Mouse (Mus musculus): ENCODE results near the gene Cenpu. TPM values are rescaled to one million over a fixed set of nuclear protein-coding genes. Genes with fewer than 3 reads are reported as not detected.

Gene Cenpu
- total RNA-seq, 2 experiments from 2014 or later: 1.4 to 2.1 TPM

GRCm38 (mm10) chr8:46598114-46598513 is 46.3 kb downstream of the Cenpu start:
- DNase-seq (ENCODE audit: low spot score in 2 of 2): no peak

GRCm38 (mm10) chr8:46598753-46599152 is 46.9 kb downstream of the Cenpu start:
- DNase-seq (ENCODE audit: low spot score in 2 of 2): no peak

GRCm38 (mm10) chr8:46599314-46599904 is 47.6 kb downstream of the Cenpu start:
- DNase-seq (ENCODE audit: low spot score in 2 of 2): no peak

DNA sequence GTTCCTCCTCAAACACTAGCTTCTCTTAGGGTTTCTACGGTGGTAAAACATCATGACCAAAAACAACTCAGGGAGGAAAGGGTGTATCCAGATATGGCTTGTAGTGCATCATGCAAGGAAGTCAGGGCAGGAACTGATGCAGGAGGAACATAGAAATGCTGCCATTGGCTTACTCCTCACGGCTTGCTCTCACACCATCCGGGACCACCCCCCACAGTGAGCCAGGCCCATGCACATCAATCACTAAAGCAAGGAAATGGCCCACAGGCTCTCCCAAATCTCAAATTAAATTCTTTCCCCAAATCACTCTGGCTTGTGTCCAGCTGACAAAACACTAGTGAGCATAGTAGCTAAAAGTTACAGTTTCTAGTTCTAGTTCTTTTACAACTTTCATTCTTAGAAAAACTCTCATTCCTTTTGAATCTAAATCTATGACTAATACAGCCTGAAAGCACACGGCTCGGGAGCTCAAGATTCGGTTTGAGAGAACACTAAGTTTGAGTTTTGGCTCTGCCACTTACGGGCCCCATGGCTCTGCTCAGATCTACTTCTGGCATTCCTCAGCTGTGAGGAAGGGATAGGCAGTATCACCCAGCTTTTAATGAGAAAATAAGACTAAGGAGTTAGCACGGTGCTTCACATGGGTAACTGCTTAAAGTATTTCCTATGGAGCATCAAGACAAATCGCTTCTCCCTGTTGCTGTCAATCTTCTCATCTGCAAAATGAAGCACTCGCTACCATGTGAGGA is 49.3 kb downstream of the Cenpu start:
- DNase-seq (ENCODE audit: low spot score in 2 of 2): no peak

GRCm38 (mm10) chr8:46603587-46603986 is 51.8 kb downstream of the Cenpu start:
- DNase-seq (ENCODE audit: low spot score in 2 of 2): no peak

DNA sequence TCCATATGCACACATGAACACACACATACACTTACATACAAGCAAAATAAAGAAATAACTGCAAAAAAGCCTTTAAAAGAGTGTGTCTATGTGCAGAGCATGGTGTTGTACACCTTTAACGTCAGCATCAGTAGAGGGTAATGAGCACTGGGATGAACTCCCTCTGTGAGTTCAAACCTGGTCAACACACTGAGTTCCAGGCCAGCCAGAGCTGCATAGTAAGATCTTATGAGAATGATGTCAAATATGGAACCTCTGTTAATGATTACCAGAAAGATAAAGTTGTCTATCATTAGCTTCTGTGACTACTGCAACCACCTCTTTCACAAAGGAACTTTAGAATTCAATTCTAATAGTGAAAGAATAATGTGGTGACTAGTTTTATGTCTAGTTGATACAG is 55.1 kb downstream of the Cenpu start:
- no peak for DNase-seq (ENCODE audit: low spot score in 2 of 2)

DNA sequence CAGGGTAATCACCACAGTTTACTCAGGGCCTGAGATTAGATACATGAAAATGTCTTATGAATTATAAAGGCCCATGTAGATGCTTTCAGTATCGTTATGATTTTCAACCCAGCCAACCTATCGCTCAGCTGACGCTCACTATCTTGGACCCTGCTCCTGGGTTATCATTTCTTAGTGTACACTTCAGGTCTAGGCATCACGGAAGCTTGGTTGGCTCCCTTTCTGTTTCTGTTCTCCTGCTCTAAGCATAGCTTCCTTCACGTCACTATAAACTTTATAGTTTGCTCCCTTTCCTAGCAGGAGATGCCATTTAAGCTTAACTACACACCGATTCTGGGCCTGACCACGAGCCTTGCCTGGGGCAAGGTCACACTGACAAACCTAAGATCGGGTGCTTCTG is 59.7 kb downstream of the Cenpu start:
- no peak for DNase-seq (ENCODE audit: low spot score in 2 of 2)

DNA sequence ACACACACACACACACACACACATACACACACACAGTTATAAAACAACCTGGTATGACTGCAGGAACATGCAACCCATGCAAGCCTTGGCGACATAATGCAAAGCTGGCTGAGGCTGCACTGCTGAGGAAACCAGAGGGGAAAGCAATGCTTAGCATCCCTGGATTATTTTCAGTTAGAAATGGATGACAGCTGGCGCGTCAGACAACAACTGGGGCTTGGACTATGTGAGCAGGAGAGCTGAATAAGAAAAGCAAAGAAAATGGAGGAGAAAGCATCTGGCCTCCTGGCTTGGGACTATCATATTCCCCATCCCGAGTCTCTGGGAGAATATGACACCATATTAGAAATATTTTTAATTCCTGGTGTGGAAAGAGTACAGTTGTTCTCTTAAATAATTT is 61.1 kb downstream of the Cenpu start:
- DNase-seq (ENCODE audit: low spot score in 2 of 2): no peak

- no peak for DNase-seq (ENCODE audit: low spot score in 2 of 2)
Measured at GRCm38 (mm10) chr8:46613377-46613776, 61.5 kb downstream of the Cenpu start.

GRCm38 (mm10) chr8:46615936-46616335 is 64.1 kb downstream of the Cenpu start:
- DNase-seq (ENCODE audit: low spot score in 2 of 2): no peak

DNA sequence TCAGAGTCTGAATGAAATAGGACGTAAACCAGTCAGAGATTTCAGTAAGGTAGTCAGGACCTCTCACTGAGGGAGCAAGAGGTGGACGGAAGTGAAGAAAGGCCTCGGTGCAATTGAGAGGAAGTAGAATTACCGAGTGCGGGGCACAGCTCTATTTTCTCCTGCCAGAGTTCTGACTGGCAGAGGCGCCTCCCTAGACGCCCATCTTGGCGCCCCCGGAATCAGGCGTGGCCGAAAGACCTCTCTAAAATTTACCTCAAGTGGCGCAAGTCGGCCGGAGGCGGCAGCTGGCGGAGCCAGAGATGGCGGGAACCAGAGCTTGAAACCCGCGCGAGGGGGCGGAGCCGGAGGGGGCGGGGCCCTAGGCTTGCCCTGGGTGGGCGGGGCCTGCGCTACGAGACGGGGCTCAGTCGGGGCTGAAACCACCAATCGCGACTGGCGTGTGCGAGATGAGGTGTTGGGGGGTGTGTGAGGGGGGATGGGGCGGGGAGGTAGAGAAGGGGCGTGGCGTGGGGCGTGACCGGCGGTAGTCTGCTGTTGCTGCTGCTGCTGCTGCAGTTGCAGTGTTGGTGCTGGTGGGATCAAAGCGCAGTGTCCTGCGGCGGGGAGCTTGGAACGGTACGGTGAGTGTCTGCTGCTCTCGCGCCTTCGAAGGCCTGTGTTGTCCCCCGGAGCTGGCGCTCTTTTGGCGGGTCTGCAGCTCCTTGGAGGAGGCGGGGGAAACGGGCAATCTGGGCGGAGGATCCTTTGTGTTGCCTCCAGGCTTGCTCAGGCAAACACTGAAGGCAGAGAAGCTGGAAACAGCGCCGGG is 65.3 kb downstream of the Cenpu start, which contains the start of the genes Primpol and Casp3:
Primpol (minus strand) TSS at position 334 of the 811 bp plus-strand sequence.
Casp3 (plus strand) TSS at position 413 of the 811 bp plus-strand sequence.
- peak; percentile 83 to 93 for DNase-seq (ENCODE audit: low spot score in 2 of 2)

- DNase-seq (ENCODE audit: low spot score in 2 of 2): no peak
Measured at GRCm38 (mm10) chr8:46617690-46618620, 66.1 kb downstream of the Cenpu start.

DNA sequence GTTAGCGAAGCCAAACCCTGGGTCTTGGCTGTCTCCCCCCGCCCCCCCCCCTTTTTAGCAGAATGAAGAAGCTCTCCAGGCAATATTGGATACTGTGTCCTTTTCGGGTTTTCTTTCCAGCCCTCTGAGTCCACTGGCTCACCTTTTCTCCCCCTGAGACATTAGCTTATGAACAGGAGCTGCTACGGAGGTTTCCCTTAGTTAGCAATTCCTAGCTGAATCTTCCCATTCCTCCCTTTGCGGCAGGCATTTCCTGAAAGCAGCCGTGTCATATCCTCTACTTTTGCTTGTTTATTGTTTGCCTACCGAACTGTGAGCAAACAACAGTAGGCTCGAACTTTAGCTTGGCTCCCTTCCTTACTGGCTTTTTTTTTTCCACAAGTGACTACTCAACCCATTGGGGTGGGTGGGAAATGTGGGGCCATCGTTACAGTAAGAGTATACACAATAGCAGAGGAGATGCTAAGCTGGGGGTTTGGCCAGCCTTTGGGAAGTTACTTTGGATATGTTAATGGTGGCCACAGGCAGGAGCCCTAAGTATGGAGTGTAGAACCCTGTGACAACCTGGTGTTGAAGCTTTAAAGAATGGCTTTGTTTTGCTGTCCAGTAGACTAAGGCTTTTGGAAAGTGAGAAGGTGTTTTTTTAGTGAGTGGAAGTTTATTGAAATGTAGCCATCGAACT is 67.0 kb downstream of the Cenpu start:
- no peak for DNase-seq (ENCODE audit: low spot score in 2 of 2)

DNA sequence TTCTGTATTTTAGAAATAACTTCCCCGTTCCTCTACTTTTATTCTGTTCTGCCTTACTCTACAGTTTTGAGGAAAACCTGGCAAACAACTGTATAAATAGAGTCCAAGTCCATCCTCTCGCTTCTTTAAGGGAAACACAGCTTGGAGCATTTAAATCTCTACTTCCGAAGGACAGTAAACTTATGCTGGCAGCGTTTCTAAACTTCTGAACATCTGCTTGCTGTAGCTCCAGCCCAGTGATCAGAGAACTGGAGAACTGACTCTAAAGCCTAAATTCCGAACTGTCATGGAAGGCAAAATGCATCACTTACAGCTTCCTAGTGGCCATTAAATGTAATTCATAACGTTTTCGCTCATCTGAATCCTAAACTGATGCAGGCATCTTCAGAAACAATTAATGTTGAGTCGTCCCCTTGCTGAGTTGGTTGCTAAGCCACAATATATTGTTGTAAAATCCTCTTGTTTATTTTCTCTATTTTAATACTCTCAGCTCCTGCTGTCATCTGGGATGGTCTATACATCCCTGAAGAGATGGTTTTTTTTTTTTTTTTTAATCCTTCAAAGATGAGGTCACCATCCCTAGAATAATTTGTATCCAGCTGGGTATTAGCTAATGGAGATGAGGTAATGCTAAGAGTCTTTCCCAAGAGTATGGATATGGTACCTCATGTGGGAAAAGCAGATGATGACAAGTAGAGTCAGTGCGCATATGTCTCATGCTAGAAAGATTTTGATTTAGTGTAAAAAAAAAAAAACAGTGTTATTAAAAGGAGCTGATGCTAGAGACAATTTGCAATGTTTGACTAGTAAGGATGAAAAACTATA is 70.8 kb downstream of the Cenpu start:
- no peak for DNase-seq (ENCODE audit: low spot score in 2 of 2)

DNA sequence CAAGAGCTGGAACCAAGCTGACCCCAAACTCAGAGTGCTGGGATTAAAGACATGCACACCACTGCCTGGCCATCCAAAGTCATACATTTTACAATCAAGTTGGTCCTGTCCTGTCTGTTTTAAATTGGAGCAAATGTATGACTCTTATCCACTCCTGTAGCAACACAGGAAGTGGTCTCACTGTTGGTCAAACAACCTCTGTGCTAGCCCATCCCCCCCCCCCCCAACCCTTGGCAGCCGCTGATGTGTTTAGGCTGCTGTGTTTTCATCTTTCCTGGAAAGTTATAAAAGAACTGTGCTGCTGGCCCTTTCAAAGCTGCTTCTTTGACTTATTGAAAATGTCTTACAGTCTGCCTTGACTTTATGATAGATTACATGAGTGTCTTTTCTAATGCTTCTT is 73.3 kb downstream of the Cenpu start:
- no peak for DNase-seq (ENCODE audit: low spot score in 2 of 2)

DNA sequence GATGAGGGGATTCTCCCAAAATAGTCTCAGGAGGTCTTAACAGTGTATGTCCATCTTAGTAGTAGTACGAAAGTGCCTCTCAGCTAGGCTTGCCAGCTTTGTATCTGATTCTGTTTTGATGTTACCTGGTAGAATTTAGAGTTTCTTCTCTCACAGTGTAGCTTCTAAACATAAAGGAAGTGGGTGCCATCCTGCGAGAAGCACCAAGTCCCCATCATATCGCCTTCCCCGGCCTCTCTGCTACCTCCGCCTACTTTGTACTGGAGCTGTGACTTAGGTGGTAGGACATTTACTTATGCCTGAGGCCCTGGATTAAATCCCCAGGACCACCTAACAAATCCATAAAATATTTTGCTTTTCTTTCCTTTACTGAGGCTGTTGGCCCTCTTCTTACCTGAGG is 74.8 kb downstream of the Cenpu start:
- no peak for DNase-seq (ENCODE audit: low spot score in 2 of 2)

DNA sequence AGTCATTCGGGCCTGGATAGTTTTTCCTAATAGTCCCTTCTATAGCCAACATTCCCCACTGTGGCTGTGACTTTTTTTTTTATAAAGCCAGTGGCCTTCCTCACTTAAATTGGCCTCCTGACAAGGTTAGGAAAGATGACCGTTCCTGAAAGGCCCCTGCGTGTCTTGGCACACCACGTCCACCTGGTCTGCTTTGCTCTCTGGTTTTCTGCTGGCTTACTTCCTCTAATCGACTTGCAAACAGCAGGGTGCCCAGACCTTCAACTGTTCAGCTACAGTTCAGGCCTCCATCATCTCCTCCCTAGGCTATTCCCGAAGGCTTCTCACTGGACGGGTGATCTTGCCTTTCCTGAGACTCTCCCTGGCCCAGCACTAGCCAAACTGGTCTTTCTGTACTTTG is 76.1 kb downstream of the Cenpu start:
- no peak for DNase-seq (ENCODE audit: low spot score in 2 of 2)

DNA sequence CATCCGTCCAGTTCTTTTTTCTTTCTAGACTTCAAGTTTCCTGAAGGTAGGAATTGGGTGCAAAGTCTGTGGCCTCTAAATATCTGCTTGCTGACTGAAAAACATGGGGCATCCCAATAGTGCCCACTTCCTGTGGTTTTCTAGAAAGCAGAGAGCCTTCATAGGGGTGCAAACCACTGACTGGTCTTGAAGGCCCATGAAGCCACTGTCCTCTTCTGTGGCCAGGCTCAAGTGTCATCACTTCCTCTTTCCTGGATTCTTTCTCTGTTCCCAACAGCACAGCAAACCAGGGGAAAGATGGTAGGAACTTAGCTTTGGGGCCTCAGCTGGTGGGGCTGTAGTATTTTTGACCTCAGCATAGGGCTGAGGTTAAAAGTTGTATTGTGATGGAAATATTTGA is 76.8 kb downstream of the Cenpu start:
- DNase-seq (ENCODE audit: low spot score in 2 of 2): no peak

Measured in layer of hippocampus, adult 18-20 months (tissue).